Mouse (Mus musculus): ENCODE data around the gene Rpia. TPM values are rescaled to one million over a fixed set of nuclear protein-coding genes. Genes with fewer than 3 reads are reported as not detected.

The Rpia gene
- polyA plus RNA-seq, 1 experiment from 2014 or later = 3.3 TPM

- H3K4me3 ChIP-seq (ENCODE audit: low read depth, low read length) = peak overlapping the region; percentile 62
- H3K27ac ChIP-seq (replicated peaks; ENCODE audit: low read depth, low read length) = no peak overlapping the region
- DNase-seq (ENCODE audit: low spot score) (no peak), ATAC-seq (ENCODE audit: low read depth) (0 out of 2 replicates have a peak, but pooled peaks have one; percentile 0)
- 39% methylated on average over 8 of the region's 8 CpGs for WGBS
- H3K4me1 ChIP-seq (ENCODE audit: control insufficient read depth, insufficient read depth, low read length) = peaks cover 18% of the 10 kb centered on the region
- no peaks in the 10 kb centered on the region for H3K36me3 ChIP-seq (ENCODE audit: control insufficient read depth, insufficient read depth, low read length)
- H3K4me2 ChIP-seq (ENCODE audit: low read depth, low read length) = peak overlapping the region; percentile 63
- H3K9me3 ChIP-seq (ENCODE audit: control insufficient read depth, low read length) = no peaks in the 10 kb centered on the region
- no peaks in the 10 kb centered on the region for H3K27me3 ChIP-seq (replicated peaks; ENCODE audit: control insufficient read depth, insufficient read depth, low read length)
- H3K9ac ChIP-seq (ENCODE audit: low read depth, low read length) = peak overlapping the region; percentile 73
Observed at GRCm38 (mm10) chr6:70792644-70793043, 612 bp upstream of the Rpia start.

DNA sequence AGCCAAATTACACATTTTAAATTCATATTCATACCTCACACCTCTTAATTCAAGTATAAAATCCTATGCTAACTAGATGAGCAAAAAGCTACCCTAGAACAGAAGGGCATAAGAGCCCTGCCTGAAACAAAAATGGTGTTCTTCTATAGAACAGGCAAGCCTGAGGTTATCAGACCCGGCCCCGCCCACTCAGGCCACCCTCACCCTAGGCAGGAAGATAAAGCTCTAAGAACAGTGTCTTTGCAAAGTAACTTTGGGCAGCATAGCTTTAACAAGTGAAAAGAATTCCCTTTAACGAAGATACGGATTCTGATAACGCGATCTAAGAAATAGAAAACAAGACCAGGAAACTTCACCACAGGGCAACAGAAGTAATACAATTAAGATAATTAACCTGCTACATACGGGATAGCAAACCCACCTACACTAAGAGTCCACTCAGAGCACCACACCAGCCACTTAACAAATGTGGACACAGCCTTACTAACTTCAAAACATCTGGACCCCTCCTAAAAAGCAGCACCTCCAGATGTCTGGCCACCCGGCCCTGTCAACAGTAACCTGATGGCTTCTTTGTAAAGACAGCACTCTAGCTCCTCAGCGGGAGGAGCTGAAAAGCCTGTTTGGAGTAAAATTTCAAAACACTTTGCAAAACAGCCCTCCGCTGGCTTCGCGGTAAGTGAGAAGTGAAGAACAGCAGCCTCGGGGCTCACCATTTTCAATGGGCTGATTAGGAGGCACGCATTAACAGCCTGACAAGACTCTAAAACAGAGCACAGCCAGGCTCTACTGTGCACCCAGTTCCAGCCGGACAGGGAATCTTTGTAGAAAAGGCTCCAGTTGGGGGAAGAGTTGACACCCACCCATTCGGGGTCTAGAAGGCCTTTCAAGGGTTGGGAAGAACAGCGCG lies 925 bp downstream of the Rpia start:
- Histone ChIP-seq H3K36me3 (ENCODE audit: control insufficient read depth, insufficient read depth, low read length) (no peaks in the 10 kb centered on the region), H3K27ac (replicated peaks; ENCODE audit: low read depth, low read length) (peak overlapping the region; percentile 67), H3K4me2 (ENCODE audit: low read depth, low read length) (peak overlapping the region; percentile 63), H3K4me1 (ENCODE audit: control insufficient read depth, insufficient read depth, low read length) (peaks cover 23% of the 10 kb centered on the region), H3K9me3 (ENCODE audit: control insufficient read depth, low read length) (no peaks in the 10 kb centered on the region), H3K9ac (ENCODE audit: low read depth, low read length) (peak overlapping the region; percentile 73), H3K4me3 (ENCODE audit: low read depth, low read length) (peak overlapping the region; percentile 62), H3K27me3 (replicated peaks; ENCODE audit: control insufficient read depth, insufficient read depth, low read length) (no peaks in the 10 kb centered on the region)
- DNase-seq (ENCODE audit: low spot score) (peak; percentile 78), ATAC-seq (ENCODE audit: low read depth) (peak; percentile 20)
- 6% methylated on average over 18 of the region's 18 CpGs for WGBS

DNA sequence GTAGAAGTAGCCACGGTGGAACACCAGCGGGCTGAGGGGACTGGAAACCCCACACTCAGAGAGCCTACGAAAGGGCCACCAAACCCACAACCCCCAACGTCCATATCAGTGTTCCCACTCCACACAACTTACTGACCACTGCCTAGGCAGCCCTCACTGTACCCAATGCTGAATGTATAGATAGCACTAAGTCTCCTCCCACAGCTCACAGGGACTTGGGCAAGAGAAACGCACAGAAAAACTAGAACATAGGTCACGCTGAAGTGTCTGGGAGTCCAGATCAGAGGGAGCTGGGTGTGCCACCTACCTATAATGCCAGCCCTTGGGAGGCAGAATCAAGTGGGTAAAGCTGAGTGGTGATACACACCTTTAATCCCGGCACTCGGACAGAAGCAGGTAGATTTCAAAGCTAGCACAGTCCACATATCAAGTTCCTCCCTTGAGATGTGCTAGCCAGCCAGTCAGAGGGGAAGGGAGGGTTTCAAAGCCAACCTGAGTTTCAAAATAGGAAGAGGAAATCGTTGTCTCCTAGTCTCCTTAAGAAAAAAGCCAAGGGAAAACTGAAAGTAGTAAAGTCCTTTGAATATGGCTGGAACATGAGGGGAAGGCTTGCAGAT lies 1.9 kb downstream of the Rpia start:
- Histone ChIP-seq H3K9ac (ENCODE audit: low read depth, low read length) (no peak overlapping the region), H3K4me1 (ENCODE audit: control insufficient read depth, insufficient read depth, low read length) (peaks cover 25% of the 10 kb centered on the region), H3K9me3 (ENCODE audit: control insufficient read depth, low read length) (no peaks in the 10 kb centered on the region), H3K4me3 (ENCODE audit: low read depth, low read length) (peak overlapping the region; percentile 62; the same call in 1 of the 2 replicates), H3K36me3 (ENCODE audit: control insufficient read depth, insufficient read depth, low read length) (peaks cover 2% of the 10 kb centered on the region; the same call in 1 of the 2 replicates), H3K27me3 (replicated peaks; ENCODE audit: control insufficient read depth, insufficient read depth, low read length) (no peaks in the 10 kb centered on the region), H3K4me2 (ENCODE audit: low read depth, low read length) (peak overlapping the region; percentile 63), H3K27ac (replicated peaks; ENCODE audit: low read depth, low read length) (no peak overlapping the region)
- WGBS = 76% methylated on average over 9 of the region's 9 CpGs
- no peak for ATAC-seq (ENCODE audit: low read depth)
- no peak for DNase-seq (ENCODE audit: low spot score)

DNA sequence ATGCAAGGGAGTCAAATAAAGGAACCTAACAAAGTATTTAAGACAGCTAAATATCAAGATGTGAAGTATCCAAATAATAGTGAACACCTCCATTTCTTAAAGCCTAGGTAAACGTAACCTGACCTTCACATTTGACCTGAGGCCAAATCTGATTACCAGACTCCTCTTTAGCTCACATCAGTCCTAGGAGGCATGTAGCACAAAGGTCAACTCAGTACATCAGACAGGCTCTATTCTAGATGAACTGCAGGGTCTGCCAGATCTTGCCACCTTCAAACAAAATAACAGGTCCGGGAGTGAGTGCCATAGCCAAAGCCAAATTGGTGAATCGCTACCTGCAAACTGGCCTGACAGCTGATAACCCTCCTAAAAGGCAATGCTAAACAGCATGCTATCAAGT lies 2.9 kb downstream of the Rpia start:
- no peaks in the 10 kb centered on the region for H3K9me3 ChIP-seq (ENCODE audit: control insufficient read depth, low read length)
- H3K4me1 ChIP-seq (ENCODE audit: control insufficient read depth, insufficient read depth, low read length) = peaks cover 25% of the 10 kb centered on the region
- no peak overlapping the region for H3K4me3 ChIP-seq (ENCODE audit: low read depth, low read length)
- H3K27ac ChIP-seq (replicated peaks; ENCODE audit: low read depth, low read length) = no peak overlapping the region
- H3K27me3 ChIP-seq (replicated peaks; ENCODE audit: control insufficient read depth, insufficient read depth, low read length) = no peaks in the 10 kb centered on the region
- ATAC-seq (ENCODE audit: low read depth) (no peak), DNase-seq (ENCODE audit: low spot score) (no peak)
- 99% methylated on average over 3 of the region's 3 CpGs for WGBS
- no peak overlapping the region for H3K9ac ChIP-seq (ENCODE audit: low read depth, low read length)
- H3K36me3 ChIP-seq (ENCODE audit: control insufficient read depth, insufficient read depth, low read length) = peaks cover 8% of the 10 kb centered on the region; the same call in 1 of the 2 replicates
- no peak overlapping the region for H3K4me2 ChIP-seq (ENCODE audit: low read depth, low read length)

GRCm38 (mm10) chr6:70787524-70787923 lies 4.5 kb downstream of the Rpia start:
- DNase-seq (ENCODE audit: low spot score) (no peak), ATAC-seq (ENCODE audit: low read depth) (no peak)
- H3K27ac ChIP-seq (replicated peaks; ENCODE audit: low read depth, low read length) = no peak overlapping the region

DNA sequence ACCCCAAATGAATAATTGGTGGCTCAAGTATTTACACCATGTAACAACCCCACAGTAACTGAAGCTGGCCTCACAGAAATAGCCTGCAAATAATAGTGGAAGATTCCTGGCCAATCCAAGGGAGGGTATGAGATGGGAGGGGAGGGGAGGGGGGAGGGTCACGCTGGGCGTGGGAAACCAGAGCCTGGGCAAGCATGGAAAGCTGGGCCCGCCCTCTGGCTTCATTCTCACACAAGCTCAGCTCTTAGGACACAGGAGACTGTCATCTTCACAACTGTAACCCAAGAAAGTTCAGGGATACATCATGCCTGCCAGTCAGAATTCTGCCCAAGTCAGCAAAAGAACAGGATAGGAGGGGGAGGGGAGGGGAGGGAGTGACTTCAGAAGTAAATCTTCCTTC lies 6.2 kb downstream of the Rpia start:
- no peak overlapping the region for H3K27ac ChIP-seq (replicated peaks; ENCODE audit: low read depth, low read length)
- peaks cover 20% of the 10 kb centered on the region for H3K36me3 ChIP-seq (ENCODE audit: control insufficient read depth, insufficient read depth, low read length)
- WGBS = 45% methylated on average over 3 of the region's 3 CpGs
- no peak overlapping the region for H3K4me2 ChIP-seq (ENCODE audit: low read depth, low read length)
- H3K9me3 ChIP-seq (ENCODE audit: control insufficient read depth, low read length) = no peaks in the 10 kb centered on the region
- no peak overlapping the region for H3K9ac ChIP-seq (ENCODE audit: low read depth, low read length)
- no peak overlapping the region for H3K4me3 ChIP-seq (ENCODE audit: low read depth, low read length)
- H3K4me1 ChIP-seq (ENCODE audit: control insufficient read depth, insufficient read depth, low read length) = peaks cover 16% of the 10 kb centered on the region
- H3K27me3 ChIP-seq (replicated peaks; ENCODE audit: control insufficient read depth, insufficient read depth, low read length) = no peaks in the 10 kb centered on the region
- ATAC-seq (ENCODE audit: low read depth) = peak; percentile 61
- DNase-seq (ENCODE audit: low spot score) = no peak

More at GRCm38 (mm10) chr6:70787524-70787923, 4.5 kb downstream of the Rpia start:
- WGBS = 62% methylated on average over 2 of the region's 2 CpGs
- Histone ChIP-seq H3K27me3 (replicated peaks; ENCODE audit: control insufficient read depth, insufficient read depth, low read length) (no peaks in the 10 kb centered on the region), H3K9ac (ENCODE audit: low read depth, low read length) (no peak overlapping the region), H3K4me2 (ENCODE audit: low read depth, low read length) (no peak overlapping the region), H3K4me1 (ENCODE audit: control insufficient read depth, insufficient read depth, low read length) (peaks cover 20% of the 10 kb centered on the region), H3K4me3 (ENCODE audit: low read depth, low read length) (no peak overlapping the region), H3K36me3 (ENCODE audit: control insufficient read depth, insufficient read depth, low read length) (peaks cover 19% of the 10 kb centered on the region), H3K9me3 (ENCODE audit: control insufficient read depth, low read length) (no peaks in the 10 kb centered on the region)

DNA sequence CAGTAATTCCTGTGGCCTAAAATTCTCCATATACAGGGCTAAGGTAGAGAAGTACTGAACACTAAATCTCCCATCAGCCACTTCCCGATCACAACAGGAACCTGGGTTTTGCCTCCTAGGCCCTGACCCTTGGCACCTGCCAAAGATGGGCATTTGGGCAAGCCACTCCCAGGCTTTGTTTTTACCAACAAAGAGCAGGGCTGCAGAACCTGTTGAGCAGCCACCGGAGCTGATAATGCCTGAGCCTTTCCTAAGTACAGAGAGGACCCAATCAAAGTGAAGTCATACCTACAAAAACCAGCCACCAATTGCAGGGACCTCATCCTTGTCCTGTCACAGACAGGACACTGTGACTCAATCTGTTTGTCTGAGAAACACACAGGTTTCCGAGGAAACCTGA lies 7.2 kb downstream of the Rpia start:
- DNase-seq (ENCODE audit: low spot score) (no peak), ATAC-seq (ENCODE audit: low read depth) (peak; percentile 41; the same call in 1 of the 2 replicates)
- Histone ChIP-seq H3K4me2 (ENCODE audit: low read depth, low read length) (no peak overlapping the region), H3K27me3 (replicated peaks; ENCODE audit: control insufficient read depth, insufficient read depth, low read length) (no peaks in the 10 kb centered on the region), H3K9me3 (ENCODE audit: control insufficient read depth, low read length) (no peaks in the 10 kb centered on the region), H3K4me3 (ENCODE audit: low read depth, low read length) (no peak overlapping the region), H3K4me1 (ENCODE audit: control insufficient read depth, insufficient read depth, low read length) (peaks cover 7% of the 10 kb centered on the region; the same call in 1 of the 2 replicates), H3K9ac (ENCODE audit: low read depth, low read length) (no peak overlapping the region), H3K27ac (replicated peaks; ENCODE audit: low read depth, low read length) (0 out of 2 replicates have a peak overlapping the region, but pooled peaks have one; percentile 11), H3K36me3 (ENCODE audit: control insufficient read depth, insufficient read depth, low read length) (peaks cover 20% of the 10 kb centered on the region)
- 75% methylated on average over 3 of the region's 3 CpGs for WGBS

DNA sequence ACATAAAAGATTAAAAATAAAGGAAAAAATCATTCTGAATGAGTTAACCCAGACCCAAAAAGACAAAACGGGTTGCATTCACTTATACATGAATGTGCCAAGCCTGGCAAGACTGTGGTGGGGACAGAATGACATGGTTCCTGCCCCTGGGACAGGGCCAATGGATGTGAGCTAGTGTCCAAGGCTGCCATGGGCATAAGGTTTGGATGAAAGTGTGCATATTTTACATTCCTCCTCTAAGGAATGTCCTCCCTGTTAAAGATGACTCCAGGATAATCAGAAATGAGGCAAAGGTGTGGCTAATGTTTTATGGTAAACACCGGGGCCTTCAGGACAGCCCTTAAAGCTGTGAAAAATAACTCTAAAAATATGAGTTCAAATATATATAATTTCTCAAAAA lies 10.7 kb downstream of the Rpia start:
- DNase-seq (ENCODE audit: low spot score) = no peak
- no peak overlapping the region for H3K27ac ChIP-seq (replicated peaks; ENCODE audit: low read depth, low read length)
- H3K9me3 ChIP-seq (ENCODE audit: control insufficient read depth, low read length) = no peaks in the 10 kb centered on the region
- no peaks in the 10 kb centered on the region for H3K27me3 ChIP-seq (replicated peaks; ENCODE audit: control insufficient read depth, insufficient read depth, low read length)
- H3K9ac ChIP-seq (ENCODE audit: low read depth, low read length) = no peak overlapping the region
- peaks cover 22% of the 10 kb centered on the region for H3K36me3 ChIP-seq (ENCODE audit: control insufficient read depth, insufficient read depth, low read length)
- peaks cover 5% of the 10 kb centered on the region; the same call in 1 of the 2 replicates for H3K4me1 ChIP-seq (ENCODE audit: control insufficient read depth, insufficient read depth, low read length)
- WGBS = 86% methylated on average over 2 of the region's 2 CpGs
- H3K4me2 ChIP-seq (ENCODE audit: low read depth, low read length) = no peak overlapping the region
- no peak for ATAC-seq (ENCODE audit: low read depth)
- H3K4me3 ChIP-seq (ENCODE audit: low read depth, low read length) = no peak overlapping the region
